Mouse (Mus musculus) stomach, embryonic 16.5 days (tissue): ENCODE results near the gene Abcg2. TPM values are rescaled to one million over a fixed set of nuclear protein-coding genes. Genes with fewer than 3 reads are reported as not detected.

Experiments
- ATAC-seq: fragments of 200-750 bp; cut with Nextera tagmentation; 2 replicates; pipeline ENCODE4 v1.8.0; 2017; ENCODE audit warnings: moderate number of reproducible peaks, moderate TSS enrichment; ENCODE audit not compliant: insufficient read depth, low FRiP score
- H3K27ac ChIP-seq: fragments of 300-500 bp; sonication (generic); 2 replicates; pipeline ENCODE4 v1.5.1; 2014; ENCODE audit warnings: low read length
- H3K27me3 ChIP-seq: fragments of 300-500 bp; sonication (generic); 2 replicates; pipeline ENCODE4 v1.6.1; 2014; ENCODE audit warnings: low read length, control low read depth, mixed read lengths; ENCODE audit not compliant: control insufficient read depth, insufficient read depth
- H3K36me3 ChIP-seq: fragments of 300-500 bp; sonication (generic); 2 replicates; pipeline ENCODE4 v1.6.1; 2014; ENCODE audit warnings: low read length; ENCODE audit not compliant: control insufficient read depth, insufficient read depth
- H3K4me1 ChIP-seq: fragments of 300-500 bp; sonication (generic); 2 replicates; pipeline ENCODE4 v1.6.1; 2014; ENCODE audit warnings: low read length, control low read depth, mixed read lengths; ENCODE audit not compliant: control insufficient read depth, insufficient read depth
- H3K4me2 ChIP-seq: fragments of 300-500 bp; sonication (generic); 2 replicates; pipeline ENCODE4 v1.6.1; 2014; ENCODE audit warnings: low read depth, low read length, mixed read lengths
- H3K4me3 ChIP-seq: fragments of 300-500 bp; sonication (generic); replicated peaks from 2 replicates; pipeline ENCODE4 v1.5.1; 2014; ENCODE audit warnings: mild to moderate bottlenecking, low read length
- H3K9ac ChIP-seq: fragments of 300-500 bp; sonication (generic); 2 replicates; pipeline ENCODE4 v1.6.1; 2014; ENCODE audit warnings: low read length
- H3K9me3 ChIP-seq: fragments of 300-500 bp; sonication (generic); replicated peaks from 2 replicates; pipeline ENCODE4 v1.6.1; 2016; ENCODE audit warnings: low read length, control low read depth; ENCODE audit not compliant: control insufficient read depth
- WGBS: fragments of 180-500 bp; shearing (Covaris S2); extraction: QIAGEN DNeasy Blood & Tissue Kit; methylation state at CpG from one replicate; pipeline ENCODE4 v1.1.7; 2014; 5-methylcytosine and 5-hydroxymethylcytosine counted together
- polyA plus RNA-seq: library from polyadenylated mRNA; unstranded; fragments of >200 nt; fragmentation: Nextera tagmentation; extraction: Ambion mirVana; gene quantifications from 2 replicates; pipeline ENCODE4 v1.2.1, GENCODE M21; 2015

Gene Abcg2
- polyA plus RNA-seq, 1 experiment from 2014 or later: 61.8 TPM

GRCm38 (mm10) chr6:58710369-58710768 is 126.0 kb downstream of the Abcg2 start:
- Histone ChIP-seq H3K27ac (no peak overlapping the region), H3K9ac (no peak overlapping the region), H3K27me3 (no peaks in the 10 kb centered on the region), H3K4me1 (no peaks in the 10 kb centered on the region), H3K4me2 (no peak overlapping the region), H3K36me3 (no peaks in the 10 kb centered on the region), H3K9me3 (no peaks in the 10 kb centered on the region), H3K4me3 (no peak overlapping the region)
- no peak for ATAC-seq
- WGBS: 70% methylated on average over 1 of the region's 1 CpGs

- no peak for ATAC-seq
- 23% methylated on average over 2 of the region's 2 CpGs for WGBS
These were observed 127.6 kb downstream of the Abcg2 start for GRCm38 (mm10) chr6:58711909-58712308.

GRCm38 (mm10) chr6:58733851-58734250 is 149.5 kb downstream of the Abcg2 start:
- H3K36me3 ChIP-seq: no peaks in the 10 kb centered on the region
- H3K9me3 ChIP-seq: no peaks in the 10 kb centered on the region
- H3K27ac ChIP-seq: no peak overlapping the region
- no peak overlapping the region for H3K9ac ChIP-seq
- no peak overlapping the region for H3K4me3 ChIP-seq
- 70% methylated on average over 2 of the region's 2 CpGs for WGBS
- H3K4me1 ChIP-seq: no peaks in the 10 kb centered on the region
- ATAC-seq: no peak
- H3K4me2 ChIP-seq: no peak overlapping the region
- H3K27me3 ChIP-seq: no peaks in the 10 kb centered on the region

More at GRCm38 (mm10) chr6:58711909-58712308, 127.6 kb downstream of the Abcg2 start:
- Histone ChIP-seq H3K27me3 (no peaks in the 10 kb centered on the region), H3K9ac (no peak overlapping the region), H3K36me3 (no peaks in the 10 kb centered on the region), H3K4me3 (no peak overlapping the region), H3K4me1 (no peaks in the 10 kb centered on the region), H3K27ac (no peak overlapping the region), H3K4me2 (no peak overlapping the region), H3K9me3 (no peaks in the 10 kb centered on the region)

GRCm38 (mm10) chr6:58735090-58735489 is 150.8 kb downstream of the Abcg2 start:
- no peak overlapping the region for H3K27ac ChIP-seq
- no peaks in the 10 kb centered on the region for H3K27me3 ChIP-seq
- H3K4me2 ChIP-seq: no peak overlapping the region
- ATAC-seq: no peak
- no peaks in the 10 kb centered on the region for H3K36me3 ChIP-seq
- H3K9me3 ChIP-seq: no peaks in the 10 kb centered on the region
- H3K4me3 ChIP-seq: no peak overlapping the region
- H3K4me1 ChIP-seq: no peaks in the 10 kb centered on the region
- H3K9ac ChIP-seq: no peak overlapping the region
- 68% methylated on average over 1 of the region's 1 CpGs for WGBS

Other genes with a start within 250 kb of the Abcg2 start
- gene Vmn1r30, start 141.1 kb upstream of the Abcg2 start, polyA plus RNA-seq: not detected in 2 replicates
- not detected in 2 replicates for gene Vmn1r31, start 109.2 kb upstream of the Abcg2 start, polyA plus RNA-seq
- 10.1 and 10.3 TPM in 2 replicates for gene Herc3, start 246.9 kb downstream of the Abcg2 start, polyA plus RNA-seq